Mouse (Mus musculus) embryonic facial prominence, embryonic 11.5 days (tissue): ENCODE measurements at regions not wholly inside any gene's neighbourhood (a gene's known extent, or its start where the extent isn't known, plus 50 kb on each side); places are given as distances from the start of the nearest gene placed in this dataset.

Source experiments
- ATAC-seq: fragments of 200-750 bp; cut with Nextera tagmentation; replicated peaks from 2 replicates; pipeline ENCODE4 v1.8.0; 2017; ENCODE audit warnings: low read depth; ENCODE audit not compliant: insufficient number of reproducible peaks, low FRiP score, low TSS enrichment
- DNase-seq: peaks from one replicate; pipeline ENCODE4 v3.0.0-alpha.2; 2015; ENCODE audit warnings: low spot score
- H3K27ac ChIP-seq: fragments of 300-500 bp; sonication (generic); replicated peaks from 2 replicates; pipeline ENCODE4 v1.5.1; 2014; ENCODE audit warnings: mild to moderate bottlenecking, low read depth, low read length, control low read depth
- H3K27me3 ChIP-seq: fragments of 300-500 bp; sonication (generic); 2 replicates; pipeline ENCODE4 v1.6.1; 2014; ENCODE audit warnings: mild to moderate bottlenecking, low read length, moderate library complexity, mixed read lengths; ENCODE audit not compliant: control insufficient read depth, insufficient read depth
- H3K36me3 ChIP-seq: fragments of 300-500 bp; sonication (generic); replicated peaks from 2 replicates; pipeline ENCODE4 v1.6.1; 2014; ENCODE audit warnings: low read depth, mild to moderate bottlenecking, low read length, moderate library complexity, mixed read lengths; ENCODE audit not compliant: control insufficient read depth, insufficient read depth
- H3K4me1 ChIP-seq: fragments of 300-500 bp; sonication (generic); 2 replicates; pipeline ENCODE4 v1.6.1; 2014; ENCODE audit warnings: low read length, mixed read lengths; ENCODE audit not compliant: control insufficient read depth, insufficient read depth
- H3K4me2 ChIP-seq: fragments of 300-500 bp; sonication (generic); 2 replicates; pipeline ENCODE4 v1.6.1; 2014; ENCODE audit warnings: low read depth, mild to moderate bottlenecking, control low read depth, low read length, moderate library complexity
- H3K4me3 ChIP-seq: fragments of 300-500 bp; sonication (generic); 2 replicates; pipeline ENCODE4 v1.5.1; 2014; ENCODE audit warnings: low read depth, low read length, control low read depth
- H3K9ac ChIP-seq: fragments of 300-500 bp; sonication (generic); replicated peaks from 2 replicates; pipeline ENCODE4 v1.6.1; 2014; ENCODE audit warnings: mild to moderate bottlenecking, control low read depth, low read length
- H3K9me3 ChIP-seq: fragments of 300-500 bp; sonication (generic); replicated peaks from 2 replicates; pipeline ENCODE4 v1.6.1; 2016; ENCODE audit warnings: mild to moderate bottlenecking, low read length, inconsistent platforms, mixed read lengths; ENCODE audit not compliant: control insufficient read depth
- whole genome bisulfite sequencing: fragments of 180-500 bp; shearing (Covaris S2); extraction: QIAGEN DNeasy Blood & Tissue Kit; methylation state at CpG from one replicate; pipeline ENCODE4 v1.1.7; 2014; 5-methylcytosine and 5-hydroxymethylcytosine counted together

GRCm38 (mm10) chr15:74461935-74462334, 174.2 kb downstream of the Mroh4 start:
- no peak for DNase-seq
- no peaks in the 10 kb centered on the region for H3K36me3 ChIP-seq
- no peak overlapping the region for H3K27ac ChIP-seq
- 0 out of 2 replicates have a peak, but pooled peaks have one; percentile 34 for ATAC-seq
- no peaks in the 10 kb centered on the region for H3K9me3 ChIP-seq
- H3K4me1 ChIP-seq: no peaks in the 10 kb centered on the region
- H3K27me3 ChIP-seq: no peaks in the 10 kb centered on the region
- 90% methylated on average over 5 of the region's 5 CpGs for WGBS
- no peak overlapping the region for H3K9ac ChIP-seq
- H3K4me2 ChIP-seq: no peak overlapping the region
- no peak overlapping the region for H3K4me3 ChIP-seq

GRCm38 (mm10) chr15:74459345-74459975, 176.7 kb downstream of the Mroh4 start:
- H3K9ac ChIP-seq: no peak overlapping the region
- no peak overlapping the region for H3K4me2 ChIP-seq
- no peaks in the 10 kb centered on the region for H3K9me3 ChIP-seq
- H3K36me3 ChIP-seq: no peaks in the 10 kb centered on the region
- H3K27ac ChIP-seq: no peak overlapping the region
- DNase-seq: no peak
- no peaks in the 10 kb centered on the region for H3K4me1 ChIP-seq
- 78% methylated on average over 12 of the region's 12 CpGs for WGBS
- H3K27me3 ChIP-seq: no peaks in the 10 kb centered on the region
- no peak for ATAC-seq
- H3K4me3 ChIP-seq: no peak overlapping the region

DNA sequence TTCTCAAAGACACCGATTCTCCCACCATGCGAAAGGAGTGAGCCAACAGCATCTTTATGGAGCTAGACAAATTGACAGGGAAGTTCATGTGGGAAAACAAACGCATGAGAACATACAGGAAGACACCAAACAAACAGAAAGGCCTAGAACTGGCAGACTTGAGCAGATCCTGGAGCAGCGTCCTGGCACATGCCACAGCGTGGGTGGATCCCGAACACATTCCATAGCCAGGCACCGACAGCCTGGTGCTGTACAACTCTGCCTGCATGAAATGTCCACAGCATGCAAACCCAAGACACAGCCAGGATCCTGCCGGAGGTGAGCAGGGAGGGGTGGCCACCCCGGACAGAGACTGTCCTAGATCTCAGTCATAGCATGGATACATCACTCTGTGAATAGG, 177.2 kb downstream of the Mroh4 start:
- no peak overlapping the region for H3K9ac ChIP-seq
- H3K27me3 ChIP-seq: no peaks in the 10 kb centered on the region
- no peak overlapping the region for H3K27ac ChIP-seq
- no peaks in the 10 kb centered on the region for H3K4me1 ChIP-seq
- WGBS: 88% methylated on average over 9 of the region's 9 CpGs
- no peaks in the 10 kb centered on the region for H3K36me3 ChIP-seq
- DNase-seq (no peak), ATAC-seq (no peak)
- H3K9me3 ChIP-seq: no peaks in the 10 kb centered on the region
- H3K4me3 ChIP-seq: no peak overlapping the region
- no peak overlapping the region for H3K4me2 ChIP-seq

- DNase-seq: no peak
- Histone ChIP-seq H3K27ac (no peak overlapping the region), H3K4me3 (no peak overlapping the region), H3K27me3 (no peaks in the 10 kb centered on the region), H3K9me3 (no peaks in the 10 kb centered on the region), H3K4me2 (no peak overlapping the region), H3K9ac (no peak overlapping the region), H3K4me1 (no peaks in the 10 kb centered on the region), H3K36me3 (no peaks in the 10 kb centered on the region)
- 89% methylated on average over 3 of the region's 3 CpGs for WGBS
- no peak for ATAC-seq
These were observed 178.2 kb downstream of the Mroh4 start for GRCm38 (mm10) chr15:74457965-74458364.

DNA sequence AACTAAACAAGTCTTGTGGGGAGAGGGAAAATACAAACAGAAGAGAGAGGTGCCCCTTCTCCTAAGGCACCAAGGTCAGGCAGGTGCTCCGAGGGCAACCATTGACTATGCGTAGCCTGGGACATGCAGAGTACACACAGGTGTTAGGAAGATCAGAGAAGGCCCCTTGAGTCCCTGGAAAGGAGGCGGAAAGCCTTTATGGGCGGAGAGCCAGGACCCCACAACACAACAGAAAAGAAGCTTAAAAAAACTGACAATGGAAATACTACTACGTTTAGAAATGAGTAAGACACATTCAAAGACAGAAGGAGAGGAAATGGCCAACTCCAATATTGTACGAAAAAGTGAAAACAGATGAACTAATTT, 179.5 kb downstream of the Mroh4 start:
- Histone ChIP-seq H3K4me3 (no peak overlapping the region), H3K9me3 (no peaks in the 10 kb centered on the region), H3K27ac (no peak overlapping the region), H3K4me1 (no peaks in the 10 kb centered on the region), H3K36me3 (no peaks in the 10 kb centered on the region), H3K9ac (no peak overlapping the region), H3K4me2 (no peak overlapping the region), H3K27me3 (no peaks in the 10 kb centered on the region)
- no peak for ATAC-seq
- 81% methylated on average over 6 of the region's 6 CpGs for WGBS
- no peak for DNase-seq

DNA sequence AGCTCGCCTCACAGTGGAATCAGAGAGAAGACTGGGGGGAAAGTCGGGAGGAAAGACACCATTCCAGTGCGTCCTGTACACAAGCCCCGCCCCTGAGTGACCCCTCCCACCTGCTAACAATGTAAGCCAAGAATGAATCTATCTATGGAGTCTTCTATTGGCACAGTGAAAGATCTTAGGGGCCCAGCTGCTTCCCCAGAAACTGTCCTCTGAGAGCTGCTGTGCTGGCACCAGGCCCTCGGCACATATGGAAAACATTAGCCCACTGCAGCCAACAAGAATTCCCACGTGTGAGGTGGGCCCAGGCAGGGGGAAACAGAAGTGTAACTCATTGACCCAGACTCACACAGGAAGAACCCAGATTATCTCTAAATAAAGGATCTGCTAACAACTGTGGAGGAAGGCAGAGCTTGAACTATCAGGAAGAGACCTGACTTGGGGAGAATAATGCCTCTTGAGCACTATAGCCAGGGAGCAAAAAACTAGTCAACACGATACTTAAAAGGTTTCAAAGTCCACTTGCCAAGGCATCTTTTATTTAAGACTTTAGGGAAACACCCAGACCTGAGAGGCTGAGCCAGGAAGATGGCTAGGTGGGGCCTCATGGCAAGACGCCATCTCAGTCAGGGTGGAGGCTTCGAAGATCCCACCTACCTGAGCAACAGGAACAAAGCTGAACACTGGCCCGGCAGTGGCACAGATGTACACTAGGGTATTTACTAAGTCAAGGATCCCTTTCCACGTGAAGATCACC, 180.1 kb downstream of the Mroh4 start:
- DNase-seq: peak; percentile 81
- H3K4me1 ChIP-seq: no peaks in the 10 kb centered on the region
- H3K27me3 ChIP-seq: no peaks in the 10 kb centered on the region
- WGBS: 52% methylated on average over 11 of the region's 11 CpGs
- ATAC-seq: no peak
- no peak overlapping the region for H3K27ac ChIP-seq
- no peaks in the 10 kb centered on the region for H3K36me3 ChIP-seq
- H3K4me2 ChIP-seq: no peak overlapping the region
- no peaks in the 10 kb centered on the region for H3K9me3 ChIP-seq
- no peak overlapping the region for H3K4me3 ChIP-seq
- H3K9ac ChIP-seq: no peak overlapping the region

- WGBS: 86% methylated on average over 3 of the region's 3 CpGs
- ATAC-seq: no peak
- H3K36me3 ChIP-seq: no peaks in the 10 kb centered on the region
These were observed 181.6 kb downstream of the Mroh4 start for GRCm38 (mm10) chr15:74454543-74454942.

DNA sequence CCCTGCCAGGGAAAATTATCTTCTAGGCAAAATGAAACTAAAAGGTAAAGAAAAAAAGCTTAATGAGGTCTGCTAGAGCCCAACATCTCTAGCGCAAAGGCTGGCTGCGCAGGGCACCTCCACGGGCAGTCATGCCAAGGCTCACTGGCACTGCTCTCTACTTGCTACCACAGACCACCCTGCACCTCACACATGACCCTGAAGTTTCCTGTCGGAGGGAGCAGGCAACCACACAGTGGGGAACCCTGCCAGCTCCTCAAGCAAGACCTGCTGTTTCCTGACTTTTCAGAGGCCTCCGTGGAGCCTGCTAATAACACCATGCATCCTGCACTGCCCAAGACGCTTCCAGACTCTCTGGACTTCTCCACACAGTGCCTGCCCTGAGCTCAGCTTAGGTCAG, 182.3 kb downstream of the Mroh4 start:
- no peaks in the 10 kb centered on the region for H3K27me3 ChIP-seq
- H3K4me2 ChIP-seq: no peak overlapping the region
- 85% methylated on average over 6 of the region's 6 CpGs for WGBS
- no peak overlapping the region for H3K27ac ChIP-seq
- no peak overlapping the region for H3K4me3 ChIP-seq
- H3K9me3 ChIP-seq: no peaks in the 10 kb centered on the region
- no peaks in the 10 kb centered on the region for H3K4me1 ChIP-seq
- no peak for DNase-seq
- ATAC-seq: no peak
- H3K9ac ChIP-seq: no peak overlapping the region
- H3K36me3 ChIP-seq: no peaks in the 10 kb centered on the region

More at GRCm38 (mm10) chr15:74454543-74454942, 181.6 kb downstream of the Mroh4 start:
- no peaks in the 10 kb centered on the region for H3K27me3 ChIP-seq
- H3K9ac ChIP-seq: no peak overlapping the region
- DNase-seq: no peak
- H3K9me3 ChIP-seq: no peaks in the 10 kb centered on the region
- no peak overlapping the region for H3K4me2 ChIP-seq
- no peaks in the 10 kb centered on the region for H3K4me1 ChIP-seq
- H3K27ac ChIP-seq: no peak overlapping the region
- H3K4me3 ChIP-seq: no peak overlapping the region
